In the genomic region with DNA sequence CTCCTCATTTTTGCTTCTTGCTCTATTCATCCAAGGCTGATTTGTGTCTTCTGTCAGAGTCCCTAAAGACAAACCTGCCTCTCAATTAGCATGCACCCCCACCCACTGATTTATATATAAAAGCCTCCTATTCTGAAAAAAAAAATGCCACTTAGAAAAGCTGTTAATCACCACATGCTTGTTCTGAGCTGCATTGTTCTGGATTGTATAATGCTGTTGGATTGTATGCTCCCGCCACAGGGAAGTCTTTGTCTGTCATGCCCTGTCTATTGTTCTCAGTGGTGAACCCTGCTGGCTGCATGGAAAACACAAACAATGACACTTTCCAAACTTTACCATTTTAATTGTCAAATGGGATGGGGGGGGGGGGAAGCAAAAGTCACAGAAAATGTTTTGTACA, we compare ENCODE assay signal across 13 mouse cellular contexts.
DNase-seq lines count a peak whose midpoint lies in the region; ATAC-seq lines count a peak whose summit lies in the region.
"Had no signal": no experiment of that assay in that cellular context is flagged by ENCODE, and none has a peak within 500 bp of the region (broad histone marks: within the 10 kb centered on the region; RNA-seq: fewer than 3 reads in every experiment).

No protein-coding gene starts in this region.

- H3K9me3 ChIP-seq in embryonic facial prominence, embryonic 14.5 days (ENCODE audit: control insufficient read depth, low read length): no peaks in the 10 kb centered on the region
- no peaks in the 10 kb centered on the region for H3K9me3 ChIP-seq in embryonic facial prominence, embryonic 10.5 days
- no peaks in the 10 kb centered on the region for H3K9me3 ChIP-seq in midbrain, embryonic 11.5 days (ENCODE audit: control insufficient read depth, low read length)
- H3K9me3 ChIP-seq in midbrain, embryonic 10.5 days (replicated peaks): no peaks in the 10 kb centered on the region
- H3K9me3 ChIP-seq: embryonic facial prominence, embryonic 15.5 days; heart, embryonic 15.5 days had no signal

- H3K4me3 ChIP-seq in embryonic facial prominence, embryonic 14.5 days (ENCODE audit: low read depth, low read length): no peak overlapping the region
- no peak overlapping the region for H3K4me3 ChIP-seq in embryonic facial prominence, embryonic 10.5 days
- no peak overlapping the region for H3K4me3 ChIP-seq in midbrain, embryonic 11.5 days (ENCODE audit: low read depth, low read length)
- no peak overlapping the region for H3K4me3 ChIP-seq in midbrain, embryonic 10.5 days
- H3K4me3 ChIP-seq: embryonic facial prominence, embryonic 15.5 days; heart, embryonic 15.5 days had no signal

- H3K27me3 ChIP-seq in embryonic facial prominence, embryonic 14.5 days (replicated peaks; ENCODE audit: control insufficient read depth, insufficient read depth, low read length): no peaks in the 10 kb centered on the region
- H3K27me3 ChIP-seq in embryonic facial prominence, embryonic 10.5 days (replicated peaks; ENCODE audit: low read depth, poor library complexity, severe bottlenecking): no peaks in the 10 kb centered on the region
- H3K27me3 ChIP-seq in midbrain, embryonic 11.5 days (ENCODE audit: control insufficient read depth, insufficient read depth, low read length): no peaks in the 10 kb centered on the region
- H3K27me3 ChIP-seq in midbrain, embryonic 10.5 days (ENCODE audit: low read depth, poor library complexity, severe bottlenecking): no peaks in the 10 kb centered on the region
- H3K27me3 ChIP-seq: embryonic facial prominence, embryonic 15.5 days; heart, embryonic 15.5 days had no signal

- 37% methylated on average over 1 of the region's 1 CpGs for WGBS in embryonic facial prominence, embryonic 14.5 days
- 27% methylated on average over 1 of the region's 1 CpGs for WGBS in embryonic facial prominence, embryonic 10.5 days
- 22% methylated on average over 1 of the region's 1 CpGs for WGBS in midbrain, embryonic 11.5 days
- 12% methylated on average over 1 of the region's 1 CpGs for WGBS in midbrain, embryonic 10.5 days

- H3K9ac ChIP-seq in embryonic facial prominence, embryonic 14.5 days (ENCODE audit: low read depth, low read length): no peak overlapping the region
- no peak overlapping the region for H3K9ac ChIP-seq in midbrain, embryonic 11.5 days (ENCODE audit: low read length)
- H3K9ac ChIP-seq: embryonic facial prominence, embryonic 15.5 days; heart, embryonic 15.5 days; liver, embryonic 14.5 days had no signal

- peak; percentile 7 for DNase-seq in embryonic facial prominence, embryonic 14.5 days (ENCODE audit: low spot score)
- no peak for DNase-seq in embryonic facial prominence, embryonic 10.5 days (ENCODE audit: low spot score)
- DNase-seq in midbrain, embryonic 11.5 days (ENCODE audit: low spot score, missing footprints): no peak
- DNase-seq in midbrain, embryonic 10.5 days (ENCODE audit: low spot score): no peak
- peak; percentile 18 for DNase-seq in embryo, embryonic 9.5 days (ENCODE audit: extremely low spot score)
- DNase-seq in retina, embryonic 14.5 days (ENCODE audit: low spot score): peak; percentile 76
- DNase-seq in adrenal gland, postnatal 36 days: no peak
- no peak for DNase-seq in adipocyte (ENCODE audit: low spot score)
- DNase-seq: adrenal gland, postnatal 14 days; kidney, postnatal 14 days had no signal

- H3K4me1 ChIP-seq in embryonic facial prominence, embryonic 14.5 days (ENCODE audit: control insufficient read depth, insufficient read depth, low read length): no peaks in the 10 kb centered on the region
- no peaks in the 10 kb centered on the region for H3K4me1 ChIP-seq in embryonic facial prominence, embryonic 10.5 days
- H3K4me1 ChIP-seq in midbrain, embryonic 11.5 days (ENCODE audit: control insufficient read depth, insufficient read depth, low read length): no peaks in the 10 kb centered on the region
- peaks cover 9% of the 10 kb centered on the region for H3K4me1 ChIP-seq in midbrain, embryonic 10.5 days
- H3K4me1 ChIP-seq: embryonic facial prominence, embryonic 15.5 days; heart, embryonic 15.5 days had no signal

- H3K27ac ChIP-seq in embryonic facial prominence, embryonic 14.5 days (replicated peaks; ENCODE audit: low read depth, low read length): no peak overlapping the region
- no peak overlapping the region for H3K27ac ChIP-seq in embryonic facial prominence, embryonic 10.5 days (replicated peaks)
- H3K27ac ChIP-seq in midbrain, embryonic 11.5 days (ENCODE audit: low read depth, low read length): no peak overlapping the region
- no peak overlapping the region for H3K27ac ChIP-seq in midbrain, embryonic 10.5 days (replicated peaks)
- H3K27ac ChIP-seq: embryonic facial prominence, embryonic 15.5 days; heart, embryonic 15.5 days; liver, embryonic 14.5 days had no signal

- no peak for ATAC-seq in embryonic facial prominence, embryonic 14.5 days (ENCODE audit: low read depth)
- peak; percentile 84; the same call in 1 of the 2 replicates for ATAC-seq in midbrain, embryonic 11.5 days (ENCODE audit: low FRiP score)

- no peak overlapping the region for H3K4me2 ChIP-seq in embryonic facial prominence, embryonic 14.5 days (ENCODE audit: low read depth, low read length)
- no peak overlapping the region for H3K4me2 ChIP-seq in midbrain, embryonic 11.5 days
- H3K4me2 ChIP-seq: embryonic facial prominence, embryonic 15.5 days; heart, embryonic 15.5 days had no signal

- H3K36me3 ChIP-seq in embryonic facial prominence, embryonic 14.5 days (ENCODE audit: control insufficient read depth, insufficient read depth, low read length): no peaks in the 10 kb centered on the region
- no peaks in the 10 kb centered on the region for H3K36me3 ChIP-seq in embryonic facial prominence, embryonic 10.5 days (replicated peaks)
- no peaks in the 10 kb centered on the region for H3K36me3 ChIP-seq in midbrain, embryonic 11.5 days (ENCODE audit: control insufficient read depth, insufficient read depth, low read length)
- no peaks in the 10 kb centered on the region for H3K36me3 ChIP-seq in midbrain, embryonic 10.5 days
- H3K36me3 ChIP-seq: embryonic facial prominence, embryonic 15.5 days; heart, embryonic 15.5 days had no signal

Comparison
In these comparisons a context has a peak if more than half of its experiments do, and no peak if none do; other contexts are left out.
1. DNase-seq: peak in embryonic facial prominence, embryonic 14.5 days (single experiment), embryo, embryonic 9.5 days (single experiment) and retina, embryonic 14.5 days (single experiment); none in embryonic facial prominence, embryonic 10.5 days (single experiment), midbrain, embryonic 11.5 days (single experiment), midbrain, embryonic 10.5 days (single experiment), adrenal gland, postnatal 36 days (0 of 2) and adipocyte (single experiment).